Mouse (Mus musculus) small intestine, adult 2 months (tissue): ENCODE results near the gene Plekhm2.

Experiments used
- CTCF ChIP-seq: fragments of 200-500 bp; IDR thresholded peaks from 2 replicates; pipeline ENCODE4 v1.5.1; 2012; ENCODE audit warnings: low read depth, mild to moderate bottlenecking, control low read depth, inconsistent platforms, low read length, moderate library complexity, mixed read lengths; ENCODE audit not compliant: insufficient replicate concordance, insufficient read length; ENCODE audit errors: extremely low read depth
- POLR2A ChIP-seq: fragments of 200-500 bp; IDR thresholded peaks from 2 replicates; pipeline ENCODE4 v1.6.1; 2012; ENCODE audit warnings: low read depth, mild to moderate bottlenecking, control low read depth, inconsistent platforms, low read length, moderate library complexity

- TF ChIP-seq CTCF (no peak), POLR2A (no peak)
These were observed 22.5 kb downstream of the Plekhm2 start for GRCm38 (mm10) chr4:141641961-141642811.
